Mouse (Mus musculus) liver, embryonic 14.5 days (tissue): ENCODE results near the gene Dcaf7.

Experiments
- CTCF ChIP-seq: IDR thresholded peaks from 2 replicates; pipeline ENCODE4 v1.5.1; 2016; ENCODE audit warnings: antibody characterized with exemption, low read depth, control low read depth
- EP300 ChIP-seq: IDR thresholded peaks from 2 replicates; pipeline ENCODE4 v1.6.1; 2016; ENCODE audit warnings: antibody characterized with exemption, low read depth

DNA sequence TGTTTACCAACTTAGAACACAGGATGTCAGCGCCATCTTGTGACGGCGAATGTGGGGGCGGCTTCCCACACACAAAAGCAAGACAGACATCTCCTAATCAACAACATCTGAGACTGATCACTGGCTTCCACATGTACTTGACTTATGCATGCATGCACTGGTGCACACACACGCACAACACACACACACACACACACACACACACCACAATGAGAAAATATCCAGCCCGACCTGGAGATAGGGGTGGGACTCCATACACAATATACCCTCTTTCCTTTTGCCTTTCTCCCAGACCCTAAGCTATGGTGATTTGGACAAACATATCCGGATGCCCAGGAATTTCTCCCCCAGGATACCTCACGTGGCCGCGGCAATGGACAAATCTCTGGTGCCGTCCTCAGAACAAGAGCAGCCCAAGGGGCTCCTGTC lies 3.2 kb upstream of the Dcaf7 start:
- TF ChIP-seq CTCF (no peak), EP300 (no peak)
